Mouse (Mus musculus): ENCODE measurements at regions not wholly inside any gene's neighbourhood (a gene's known extent, or its start where the extent isn't known, plus 50 kb on each side); places are given as distances from the start of the nearest gene placed in this dataset.

DNA sequence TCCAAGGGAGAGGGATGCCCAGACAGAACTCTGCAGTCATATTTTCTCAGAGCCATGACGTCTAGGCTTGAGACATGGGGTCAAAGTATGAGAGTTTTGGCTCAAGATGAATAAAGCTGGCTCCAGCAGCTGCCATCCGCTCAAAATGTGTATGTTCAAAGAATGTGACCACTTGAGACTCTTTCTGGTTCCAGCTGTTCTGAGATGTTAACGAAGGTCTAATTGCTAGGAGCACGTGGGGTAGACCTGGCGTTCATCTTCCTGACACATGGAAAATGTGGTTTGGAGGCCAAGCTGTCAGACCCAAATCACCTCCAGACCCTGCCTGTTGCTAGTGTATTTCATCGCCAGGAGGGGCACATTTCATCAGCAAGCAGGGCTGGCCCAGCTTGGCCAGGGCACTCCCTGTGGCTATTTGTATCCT is 58.9 kb upstream of the Ankrd1 start:
- no peak for TF ChIP-seq POLR2A (IDR thresholded peaks at IDR 0.05; ENCODE audit: extremely low read depth, insufficient read depth, low read length)
- no peak for TF ChIP-seq CTCF (IDR thresholded peaks at IDR 0.05; ENCODE audit: extremely low read depth, insufficient read depth, low read length)
